Mouse (Mus musculus) right cerebral cortex, adult 18-20 months (tissue): ENCODE measurements at regions not wholly inside any gene's neighbourhood (a gene's known extent, or its start where the extent isn't known, plus 50 kb on each side); places are given as distances from the start of the nearest gene placed in this dataset.

Experiments
- DNase-seq: peaks from one replicate; pipeline ENCODE4 v3.0.0; 2022; ENCODE audit warnings: mixed read lengths

DNA sequence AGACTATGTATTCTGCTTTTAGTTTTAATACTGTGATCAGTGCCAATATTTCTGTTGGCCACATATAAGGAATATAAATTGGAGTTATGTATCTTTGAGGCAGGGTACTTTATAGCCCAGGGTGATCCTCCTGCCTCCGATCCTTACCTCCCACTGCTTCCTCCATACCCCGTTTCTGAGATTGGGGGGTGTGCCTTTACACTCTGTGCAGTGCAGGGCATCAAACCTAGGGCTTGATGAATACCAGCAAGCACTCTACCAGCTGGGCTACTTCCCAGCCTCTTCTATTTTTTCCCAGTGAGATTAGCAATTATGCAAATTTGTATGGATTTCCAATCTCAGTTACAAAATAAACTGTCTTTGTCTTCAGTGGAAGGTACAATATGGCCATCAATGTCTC lies 97.3 kb upstream of the Tsc22d2 start:
- DNase-seq = no peak

DNA sequence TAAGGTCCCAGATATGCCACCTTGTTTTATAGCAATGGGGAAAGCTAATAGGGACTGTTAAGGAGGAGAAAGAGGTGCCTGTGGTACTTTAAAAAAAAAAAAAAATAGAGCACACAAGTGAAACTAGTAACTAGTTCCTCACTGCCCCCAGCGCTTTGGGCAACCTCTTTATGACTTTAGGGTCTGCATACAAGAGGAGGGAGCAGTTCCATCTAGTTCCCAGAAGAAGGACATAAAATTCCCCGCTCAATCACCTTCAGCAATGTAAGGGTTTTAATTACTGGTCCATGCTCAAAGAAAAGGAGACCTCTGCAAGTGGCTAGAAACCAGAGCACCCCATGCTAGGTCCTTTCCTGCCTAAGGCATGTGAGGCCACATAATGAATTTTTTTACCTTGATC lies 95.8 kb upstream of the Tsc22d2 start:
- DNase-seq = no peak

DNA sequence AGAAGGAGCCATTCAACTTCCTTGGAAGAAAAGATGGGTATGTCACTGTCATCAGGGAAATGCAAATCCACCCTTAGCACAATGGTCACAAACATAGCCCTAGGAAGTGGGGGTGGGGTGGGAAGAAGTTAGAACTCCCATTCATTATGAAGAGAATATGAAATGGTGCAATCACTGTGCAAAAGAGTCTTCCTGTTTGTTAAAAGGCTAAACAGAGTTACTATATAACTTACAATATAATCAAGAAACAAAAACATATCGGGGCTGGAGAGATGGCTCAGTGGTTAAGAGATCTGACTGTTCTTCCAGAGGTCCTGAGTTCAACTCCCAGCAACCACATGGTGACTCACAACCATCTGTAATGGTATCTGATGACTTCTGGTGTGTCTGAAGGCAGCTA lies 95.1 kb upstream of the Tsc22d2 start:
- no peak for DNase-seq

DNA sequence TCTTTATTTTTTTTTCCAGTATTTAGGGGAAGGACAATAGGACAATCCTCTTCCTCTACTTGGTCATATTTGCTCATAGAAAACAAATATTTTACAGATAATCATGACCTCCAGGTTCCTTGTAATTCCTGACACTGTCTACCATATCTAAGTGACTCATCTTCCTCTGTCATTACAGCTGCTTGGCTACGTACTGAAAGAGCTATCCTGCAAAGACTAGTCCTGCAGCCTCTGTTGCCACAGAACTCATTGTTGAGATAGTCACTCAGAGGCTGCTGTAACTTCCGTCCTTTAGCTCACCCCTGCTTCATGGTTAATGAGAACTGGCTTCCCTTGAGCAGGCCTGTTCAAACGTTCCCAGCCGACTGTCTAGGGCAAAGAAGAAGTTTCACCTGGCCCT lies 93.7 kb upstream of the Tsc22d2 start:
- DNase-seq = no peak

DNA sequence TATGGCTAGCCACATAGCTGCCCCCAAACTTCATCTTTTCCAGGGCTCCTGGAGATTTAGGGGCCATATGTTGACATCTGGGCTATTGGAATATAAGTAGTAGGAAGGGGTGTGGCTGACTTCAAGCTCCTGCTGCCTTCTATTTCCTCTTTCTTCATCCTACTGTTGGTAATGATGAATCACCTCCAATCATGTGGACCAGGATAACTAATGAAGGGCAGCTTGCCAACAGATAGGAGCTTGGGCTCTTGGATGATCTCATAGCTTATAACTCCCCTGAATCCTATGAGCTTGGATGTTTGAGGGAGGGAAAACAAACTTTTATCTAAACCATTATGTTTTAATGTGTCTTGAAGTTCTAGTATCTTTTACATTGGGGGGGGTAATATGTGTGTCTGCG lies 92.2 kb upstream of the Tsc22d2 start:
- no peak for DNase-seq

DNA sequence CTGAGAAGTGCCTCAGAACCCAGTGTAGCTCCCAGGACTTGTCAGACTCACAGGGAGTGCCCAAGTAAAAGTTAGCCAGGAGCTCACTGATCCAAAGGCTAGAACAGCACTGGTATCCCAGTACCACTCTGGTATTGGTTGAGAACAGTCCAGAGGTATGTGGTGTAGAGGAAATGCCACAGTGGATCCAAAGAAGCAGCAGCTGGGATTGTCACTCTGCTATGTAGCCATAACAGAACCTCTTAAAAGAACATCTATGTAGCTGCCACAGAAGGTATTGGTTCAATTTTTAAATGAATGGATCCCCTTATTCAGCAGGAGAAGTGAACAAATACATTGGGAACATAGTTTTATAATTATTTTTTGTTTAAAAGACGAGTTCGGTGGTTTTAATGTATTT lies 86.8 kb upstream of the Tsc22d2 start:
- no peak for DNase-seq

DNA sequence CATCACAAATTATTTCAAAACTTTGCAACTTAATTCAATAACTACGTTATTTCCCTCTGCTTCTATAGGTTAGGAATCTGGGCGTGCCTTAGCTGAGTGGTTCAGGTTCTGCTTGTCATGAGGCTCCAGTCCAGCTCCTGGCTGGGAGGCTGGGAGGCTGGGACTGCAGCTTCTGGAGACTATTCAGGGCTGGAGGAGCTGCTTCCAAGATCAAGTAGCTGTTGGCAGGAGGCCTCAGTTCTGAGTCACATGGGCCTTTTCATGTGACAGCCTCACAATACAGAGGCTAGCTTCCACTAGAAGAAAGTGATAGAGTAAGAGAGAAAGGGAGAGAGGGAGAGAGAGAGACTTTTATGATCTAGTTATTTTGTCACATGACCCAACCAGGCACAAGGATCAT lies 84.3 kb upstream of the Tsc22d2 start:
- peak; percentile 28 for DNase-seq

DNA sequence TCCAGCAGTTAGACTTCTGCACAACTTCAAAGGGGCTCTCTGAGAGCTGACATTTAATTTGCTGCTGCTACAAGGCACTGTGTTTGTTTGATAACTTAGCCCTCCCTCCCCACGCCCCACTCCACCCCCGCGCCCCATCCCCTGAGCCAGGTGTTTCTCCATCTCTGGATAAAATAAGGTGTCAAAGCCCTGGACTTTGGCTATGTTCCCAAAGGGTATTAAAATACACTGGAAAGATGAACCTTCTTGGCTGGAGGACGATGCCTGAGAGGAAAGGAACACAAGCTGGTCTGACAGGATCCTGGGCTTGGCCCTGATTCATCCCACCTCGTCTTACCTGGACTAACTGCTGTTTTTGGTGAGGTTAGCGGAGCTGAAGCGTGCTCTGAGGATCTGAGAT lies 80.5 kb upstream of the Tsc22d2 start:
- DNase-seq = no peak

DNA sequence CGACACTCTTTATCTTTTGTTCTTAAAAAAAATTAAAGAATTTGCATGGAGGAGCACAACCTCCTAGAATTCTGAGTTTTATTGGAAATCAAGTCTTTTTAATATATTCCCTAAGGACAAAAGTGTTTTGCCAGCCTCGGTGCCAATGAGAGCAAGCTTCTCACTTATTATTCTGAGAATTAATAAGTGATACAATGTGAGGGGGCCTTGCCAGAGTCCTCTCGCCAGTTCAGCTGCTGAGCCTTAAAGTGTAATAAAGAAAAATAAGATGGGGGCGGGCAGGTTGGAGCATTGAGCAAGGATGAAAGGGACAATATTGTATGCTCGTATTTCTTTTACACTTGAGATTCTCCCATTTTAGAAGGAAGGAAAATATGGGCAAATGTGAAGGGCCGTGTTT lies 79.2 kb upstream of the Tsc22d2 start:
- no peak for DNase-seq

DNA sequence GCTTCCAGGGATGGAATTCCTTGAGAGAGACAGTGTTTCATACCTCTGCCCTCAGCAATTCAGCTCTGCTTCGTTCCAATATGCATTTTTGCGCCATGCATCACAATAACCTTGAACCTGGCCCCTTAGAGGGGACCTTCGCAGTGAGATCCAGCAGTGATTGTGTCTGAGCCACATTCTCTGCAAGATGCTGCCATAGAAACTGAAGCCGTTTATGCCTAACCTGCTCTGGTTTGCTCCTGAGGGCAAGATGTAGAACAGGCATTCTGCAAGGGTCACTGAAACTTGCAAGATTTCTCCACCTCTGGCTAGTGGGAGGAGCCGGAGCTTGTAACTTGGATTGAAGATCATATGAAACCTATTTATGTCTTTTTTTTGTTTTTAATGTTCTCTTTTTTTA lies 78.4 kb upstream of the Tsc22d2 start:
- no peak for DNase-seq

DNA sequence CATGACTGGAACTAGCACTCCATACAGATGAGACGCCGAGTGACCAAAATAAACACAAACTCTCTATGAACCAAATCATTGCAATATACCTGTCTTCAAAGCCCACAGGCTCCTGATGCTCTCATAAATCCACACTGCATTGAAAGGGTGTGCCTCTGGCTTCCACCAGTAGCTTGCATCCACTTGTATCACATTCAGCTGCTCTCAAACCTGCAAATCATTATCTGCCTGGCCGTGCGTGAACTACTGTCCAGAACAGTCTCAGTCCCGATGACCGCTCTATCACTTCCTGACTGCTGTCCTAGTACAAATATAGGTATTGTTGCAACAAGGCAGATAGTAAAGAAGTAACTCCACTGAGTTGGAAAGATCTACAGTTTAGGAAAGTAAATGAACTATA lies 77.9 kb upstream of the Tsc22d2 start:
- DNase-seq = no peak

DNA sequence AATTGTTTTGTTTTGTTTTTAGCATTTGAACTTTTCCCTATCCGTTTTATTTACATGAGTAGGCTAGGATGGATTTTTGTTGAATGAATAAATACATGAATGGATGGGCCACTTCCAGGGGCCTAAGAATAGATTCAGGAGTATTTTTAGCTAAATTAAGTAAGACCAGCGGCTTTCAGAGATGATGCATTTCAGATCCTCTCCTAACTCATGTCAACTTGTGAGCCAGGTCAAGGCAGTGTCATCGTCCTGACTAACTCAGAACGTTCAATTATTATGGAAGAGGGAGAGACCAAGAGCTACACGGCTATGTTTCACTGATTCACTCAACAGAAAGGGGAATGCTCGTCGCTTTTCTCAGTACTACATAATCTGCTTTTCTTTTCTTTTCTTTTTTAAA lies 75.5 kb upstream of the Tsc22d2 start:
- no peak for DNase-seq

DNA sequence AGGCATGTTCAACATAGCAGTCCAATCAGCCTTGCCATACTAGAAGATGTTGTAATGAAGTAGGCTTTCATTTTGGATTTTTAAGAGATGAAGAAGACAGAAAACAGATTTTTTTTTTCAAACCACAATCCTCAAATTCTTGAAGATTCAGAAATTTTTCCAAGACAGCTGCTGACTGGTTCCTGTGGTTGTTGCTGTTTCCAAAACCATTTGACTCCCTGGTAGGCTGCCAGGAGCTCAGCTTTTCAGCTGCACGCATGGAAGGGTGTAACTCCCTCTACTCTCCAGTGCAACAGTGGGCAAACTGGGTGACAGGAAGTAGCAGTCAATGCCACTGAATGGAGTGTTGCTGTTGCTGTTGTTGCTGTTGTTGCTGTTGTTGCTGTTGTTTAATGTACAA lies 72.4 kb upstream of the Tsc22d2 start:
- no peak for DNase-seq

DNA sequence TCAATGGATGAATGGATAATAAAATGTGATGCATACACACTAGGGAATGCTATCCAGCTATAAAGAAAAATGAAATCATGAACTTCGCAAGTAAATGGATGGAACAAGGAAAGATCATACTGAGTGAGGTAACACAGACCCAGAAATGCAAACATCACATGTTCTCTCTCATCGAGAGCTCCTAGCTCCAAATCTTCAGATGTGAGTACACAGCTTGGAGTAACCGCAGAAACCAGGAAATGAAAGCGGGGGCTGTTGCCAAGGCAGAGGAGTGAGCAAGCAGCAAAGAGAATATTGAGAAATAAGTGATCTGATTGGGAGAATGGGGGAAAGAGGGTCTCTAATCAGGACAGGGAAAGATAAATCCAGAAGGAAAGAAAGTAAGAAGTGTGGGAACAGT lies 52.0 kb upstream of the Tsc22d2 start:
- DNase-seq = no peak

DNA sequence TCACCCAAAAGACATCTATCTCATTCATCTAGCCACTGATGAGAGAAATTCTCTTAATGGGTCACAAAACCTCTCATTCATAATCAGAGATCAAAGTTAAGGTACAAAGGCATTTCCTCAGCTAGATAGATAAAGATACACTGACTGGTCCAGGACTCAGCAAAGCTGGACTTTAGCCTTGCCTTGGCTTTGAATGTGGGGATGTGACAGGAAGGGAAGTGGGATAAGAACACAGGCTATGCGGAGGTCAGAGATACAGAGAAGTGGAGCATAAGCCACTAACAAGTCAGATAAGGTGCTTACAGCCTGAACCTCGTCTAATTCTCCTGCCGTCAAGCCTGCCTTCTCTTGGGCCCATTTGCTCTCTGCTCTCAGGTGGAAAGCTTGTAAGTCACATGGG lies 50.0 kb upstream of the Tsc22d2 start:
- DNase-seq = no peak
